Mouse (Mus musculus) ZHBTc4 (cell line): ENCODE results near the gene Mrpl17.

Source experiments
- DNase-seq: peaks from one replicate; pipeline ENCODE4 v3.0.0-alpha.2; 2011; ENCODE audit warnings: low read depth, low spot score

Gene Mrpl17

GRCm38 (mm10) chr7:105786506-105787284 lies 24.2 kb downstream of the Mrpl17 start:
- no peak for DNase-seq

DNA sequence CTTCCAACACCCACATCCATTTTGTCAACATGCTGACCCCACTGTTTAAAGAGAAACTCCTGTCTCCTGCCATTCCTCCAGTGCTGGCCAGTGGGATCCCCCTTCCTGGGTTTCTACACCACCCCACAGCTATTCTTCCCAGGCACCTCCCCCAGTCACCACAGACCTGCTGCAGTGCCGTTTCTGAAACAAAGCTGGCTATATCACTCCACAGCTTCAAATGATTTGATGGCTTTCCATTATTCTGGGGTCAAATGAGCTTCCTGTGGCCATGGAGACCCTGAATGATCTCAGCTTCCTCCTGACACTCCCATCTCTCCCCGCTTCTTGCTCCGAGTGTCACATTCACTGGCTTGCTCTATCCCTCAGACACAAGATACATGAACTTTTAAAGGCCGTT lies 26.3 kb downstream of the Mrpl17 start:
- DNase-seq, result no peak

DNA sequence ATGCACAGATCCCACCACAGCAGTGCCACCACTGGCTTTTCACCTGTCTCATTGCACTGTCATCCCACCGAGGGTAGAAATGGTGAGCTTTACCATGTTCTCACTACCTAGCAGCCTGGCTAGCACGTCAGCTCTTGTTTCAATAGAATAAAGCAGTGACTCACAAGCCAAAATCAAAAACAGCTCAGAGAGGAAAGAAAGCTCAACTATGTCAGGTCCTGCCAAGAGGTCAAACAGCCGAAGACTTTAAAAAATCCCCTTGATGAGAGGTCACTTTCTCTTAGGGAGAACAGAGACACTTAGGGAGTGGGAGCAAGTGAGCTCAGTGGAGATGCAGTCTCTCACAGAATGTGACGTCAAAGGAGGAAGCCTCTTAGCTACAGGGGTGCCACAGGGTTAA lies 27.0 kb downstream of the Mrpl17 start:
- no peak for DNase-seq

- DNase-seq, result no peak
Measured at GRCm38 (mm10) chr7:105778553-105779265, 32.2 kb downstream of the Mrpl17 start.

DNA sequence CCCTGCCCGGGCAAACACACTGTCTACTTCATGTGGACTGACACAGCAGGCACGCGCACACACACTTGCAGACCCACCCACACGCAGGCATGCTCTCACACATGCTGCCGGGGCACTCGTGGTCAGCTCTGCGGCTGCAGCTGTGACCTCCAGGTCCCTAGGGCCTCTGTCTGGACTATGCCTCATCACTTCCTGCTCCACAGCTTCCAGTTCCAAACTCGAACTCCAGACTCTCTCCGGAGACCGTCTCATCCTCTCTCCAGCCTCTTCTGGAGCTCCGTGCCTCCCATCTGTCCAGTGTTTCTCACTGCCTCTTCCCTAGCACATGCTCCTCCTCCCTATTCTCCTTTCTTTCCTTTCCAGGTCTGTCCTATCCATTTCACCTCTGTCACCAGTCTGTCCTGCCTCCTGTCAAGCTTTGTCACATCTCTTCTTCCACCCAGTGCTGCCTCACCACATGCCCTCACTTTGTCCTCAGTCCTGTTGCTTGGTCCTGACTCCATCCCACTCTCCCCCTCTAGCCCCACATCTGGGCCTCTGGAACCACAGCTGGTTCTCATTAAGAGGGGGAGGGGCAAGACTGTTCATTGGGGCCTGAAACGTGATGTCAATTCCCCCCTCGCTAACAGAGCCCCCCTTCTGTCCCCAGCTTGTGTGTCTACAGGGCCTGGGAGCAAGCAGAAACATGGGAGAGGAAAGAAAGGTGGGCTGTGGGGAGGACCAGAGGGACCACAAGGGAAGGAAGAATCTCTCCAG lies 32.9 kb downstream of the Mrpl17 start:
- DNase-seq, result no peak

DNA sequence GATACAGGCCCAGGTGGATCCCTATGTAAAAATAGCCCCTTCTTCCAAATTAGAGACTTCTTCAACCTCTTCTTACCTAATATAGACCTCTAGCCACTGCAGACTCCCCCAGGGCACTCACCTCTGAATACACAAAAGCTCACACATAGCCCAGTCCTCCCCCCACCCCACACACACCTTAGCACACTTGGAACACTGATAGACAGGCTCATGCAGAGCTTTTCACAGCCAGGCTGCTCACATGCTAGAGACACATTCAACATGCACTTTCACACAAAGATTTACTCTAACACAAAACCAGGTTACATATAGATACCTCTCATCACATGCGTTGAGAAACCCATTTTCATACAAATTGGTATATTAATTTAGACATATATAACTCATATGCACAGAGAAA lies 33.6 kb downstream of the Mrpl17 start:
- DNase-seq, result no peak

- DNase-seq, result no peak
Measured at GRCm38 (mm10) chr7:105776026-105776425, 34.9 kb downstream of the Mrpl17 start.

- DNase-seq, result no peak
Measured at GRCm38 (mm10) chr7:105774661-105775060, 36.2 kb downstream of the Mrpl17 start.

DNA sequence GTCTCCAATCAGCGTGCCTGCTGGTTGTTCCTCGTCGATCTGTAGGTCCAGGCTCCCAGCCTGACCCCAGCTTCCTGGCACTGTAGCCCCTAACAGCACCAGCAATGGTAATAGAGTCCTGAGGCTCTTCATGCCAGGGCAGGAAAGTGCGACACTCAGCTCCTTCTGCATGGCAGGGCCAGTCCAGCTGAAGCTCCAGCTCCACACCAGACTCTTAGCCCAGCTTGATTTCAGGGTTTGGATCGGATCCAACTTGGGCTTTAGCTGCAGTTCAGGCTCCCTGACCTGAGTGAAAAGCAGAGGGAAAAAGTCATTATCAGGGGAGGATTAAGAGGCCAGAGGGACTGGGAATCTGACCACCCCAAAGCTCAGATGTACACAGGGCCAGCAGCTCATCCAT lies 37.9 kb downstream of the Mrpl17 start:
- no peak for DNase-seq

DNA sequence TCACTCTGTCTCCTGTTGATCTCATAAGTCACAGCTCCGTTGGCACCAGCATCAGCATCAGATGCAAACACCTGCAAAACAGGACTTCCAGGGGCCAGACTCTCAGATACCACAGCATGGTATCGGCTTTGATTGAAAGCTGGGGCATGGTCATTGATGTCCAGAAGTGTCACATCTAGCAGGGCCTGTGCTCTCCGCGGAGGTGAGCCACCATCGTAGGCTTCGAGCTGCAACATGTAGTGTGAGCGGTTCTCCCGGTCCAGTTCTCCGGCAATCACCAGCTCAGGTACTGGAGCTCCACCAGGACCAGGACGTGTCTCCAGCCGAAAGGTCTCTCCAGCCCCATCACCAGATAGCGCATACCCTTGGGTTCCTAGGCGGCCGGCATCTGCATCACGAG lies 38.6 kb downstream of the Mrpl17 start:
- DNase-seq, result no peak

DNA sequence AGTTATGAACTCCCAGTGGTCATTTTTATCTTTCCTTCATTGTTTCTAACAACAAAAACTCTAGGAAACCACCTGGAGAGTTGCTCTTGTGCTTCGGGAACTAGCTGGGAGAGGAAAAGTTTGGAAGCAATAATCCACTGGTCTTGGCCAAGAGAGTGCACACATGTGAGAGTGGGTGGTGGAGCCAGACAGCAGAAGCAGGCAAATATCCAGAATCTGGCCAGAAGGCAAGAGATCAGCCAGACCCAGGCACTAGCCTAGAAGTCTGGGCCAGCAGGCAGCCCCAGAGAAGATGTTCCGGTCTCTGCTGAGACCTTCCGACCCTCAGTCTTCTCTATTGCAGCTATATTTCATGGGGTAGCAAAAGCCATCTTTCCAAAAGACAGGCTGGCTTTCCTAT lies 40.9 kb downstream of the Mrpl17 start:
- DNase-seq, result no peak

DNA sequence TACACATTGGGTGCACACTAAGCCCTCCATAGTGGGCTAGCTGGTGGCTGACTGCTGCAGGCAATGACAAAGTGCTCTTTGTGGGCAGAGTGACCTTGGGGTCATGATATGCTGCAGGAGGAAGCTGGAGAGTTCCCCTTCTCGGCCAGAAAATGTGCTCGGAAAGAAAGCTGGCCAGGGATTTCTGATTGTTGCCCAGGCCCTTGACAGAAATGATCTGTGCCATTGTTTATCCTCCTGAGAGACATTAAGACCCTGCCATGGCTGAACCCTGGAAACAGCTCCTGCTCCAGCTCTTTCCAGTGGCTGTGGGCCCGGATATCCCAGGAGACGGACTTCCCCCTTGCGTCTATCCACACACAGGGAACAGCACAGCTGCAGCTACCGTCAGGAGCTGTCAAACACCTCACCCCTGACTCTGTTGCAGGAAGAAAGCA lies 43.2 kb downstream of the Mrpl17 start:
- DNase-seq, result no peak

GRCm38 (mm10) chr7:105764331-105764730 lies 46.6 kb downstream of the Mrpl17 start:
- no peak for DNase-seq

DNA sequence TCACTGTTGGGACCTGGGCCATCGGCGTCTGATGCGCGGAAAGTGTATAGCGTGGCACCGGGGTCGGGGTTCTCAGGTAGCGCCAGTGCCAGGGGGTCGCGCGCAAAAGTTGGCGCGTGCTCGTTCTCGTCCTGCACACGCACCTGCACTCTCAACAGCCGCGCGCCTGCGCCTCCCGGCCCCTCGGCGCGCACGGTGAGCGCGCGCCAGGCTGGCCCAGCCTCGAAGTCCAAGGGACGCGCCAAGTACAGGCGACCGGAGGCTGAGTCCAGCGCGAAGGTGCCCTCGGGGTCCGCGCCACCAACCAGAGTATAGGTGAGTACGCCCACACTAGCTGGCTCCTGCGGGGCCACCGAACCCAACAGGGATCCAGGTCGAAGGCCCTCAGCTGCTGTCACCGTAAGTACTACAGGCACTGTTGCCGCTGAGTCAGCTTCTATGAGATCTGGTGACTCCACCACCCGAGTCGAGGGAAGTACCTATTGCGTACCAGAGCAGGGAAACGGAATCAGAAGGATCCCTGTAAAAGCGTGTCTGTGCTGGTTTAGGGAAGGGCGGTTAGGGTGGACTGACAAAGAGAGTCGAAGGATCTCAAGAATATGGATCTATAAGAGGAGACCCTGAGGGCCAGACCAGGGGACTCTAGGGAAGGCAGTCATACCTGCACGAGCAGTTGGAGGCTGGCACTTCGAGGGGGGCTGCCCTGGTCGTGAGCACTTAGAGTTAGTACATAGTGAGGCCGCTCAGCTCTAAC lies 48.2 kb downstream of the Mrpl17 start:
- peak; percentile 48 for DNase-seq

DNA sequence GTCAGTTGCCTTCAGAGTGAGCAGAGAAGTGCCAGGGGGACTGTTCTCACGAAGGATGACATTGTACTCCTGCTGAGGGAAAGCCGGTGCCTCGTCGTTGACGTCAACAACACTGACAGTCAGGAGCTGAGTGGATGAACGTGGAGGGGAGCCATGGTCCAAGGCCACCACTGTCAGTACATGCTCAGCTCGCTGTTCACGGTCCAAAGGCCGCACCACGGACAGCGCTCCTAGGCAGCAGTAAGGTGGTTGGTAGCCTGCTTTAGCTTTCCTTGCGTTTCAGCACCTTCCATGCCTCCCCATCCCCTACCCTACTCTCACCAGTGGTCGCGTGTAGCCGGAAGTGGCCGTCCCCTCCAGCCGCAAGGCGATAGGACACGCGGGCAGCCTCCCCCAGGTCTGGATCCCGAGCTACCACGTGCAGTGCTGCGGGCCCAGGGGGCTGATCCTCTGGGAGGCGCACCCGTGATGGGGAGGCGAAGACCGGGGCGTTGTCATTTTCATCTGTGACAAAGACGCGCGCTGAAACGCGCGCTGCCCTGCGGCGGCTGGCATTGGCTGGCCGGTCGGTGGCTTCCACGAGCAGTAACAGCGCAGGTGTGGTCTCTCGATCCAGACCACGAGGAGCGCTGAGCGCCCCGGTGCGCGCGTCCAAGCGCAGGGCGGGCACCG lies 49.0 kb downstream of the Mrpl17 start:
- peak; percentile 72 for DNase-seq

DNA sequence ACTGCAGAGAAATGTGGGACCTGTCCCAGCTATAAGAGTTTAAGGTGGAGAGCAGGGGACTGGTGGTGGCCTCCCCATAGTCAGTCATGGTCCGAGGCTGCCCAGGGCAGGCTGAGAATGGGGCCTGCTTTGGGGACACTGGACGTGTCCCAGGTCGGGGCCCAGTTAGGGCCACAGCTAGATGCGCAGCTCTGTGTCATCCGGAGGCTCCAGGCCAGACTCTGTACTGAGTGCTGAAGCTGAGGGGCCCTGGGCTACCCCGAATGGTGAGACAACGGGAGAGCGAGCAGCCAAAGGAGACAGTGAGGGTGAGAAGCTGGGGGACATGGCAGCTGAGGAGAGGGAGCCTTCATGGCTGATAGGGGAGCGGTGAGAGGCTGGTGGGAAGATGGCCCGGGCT lies 57.6 kb downstream of the Mrpl17 start:
- DNase-seq, result no peak
